Mouse (Mus musculus): ENCODE measurements around the gene Gpbar1. TPM values are rescaled to one million over a fixed set of nuclear protein-coding genes. Genes with fewer than 3 reads are reported as not detected.

Gpbar1 gene
- polyA plus RNA-seq, 1 experiment from 2014 or later: not detected

GRCm38 (mm10) chr1:74248799-74249198 lies 29.6 kb upstream of the Gpbar1 start:
- WGBS: 81% methylated on average over 1 of the region's 1 CpGs

GRCm38 (mm10) chr1:74249331-74249980 lies 28.9 kb upstream of the Gpbar1 start:
- H3K4me3 ChIP-seq: no peak overlapping the region
- 92% methylated on average over 5 of the region's 5 CpGs for WGBS
- H3K27me3 ChIP-seq: no peaks in the 10 kb centered on the region
- no peak overlapping the region for H3K9ac ChIP-seq (replicated peaks)
- no peak overlapping the region for H3K27ac ChIP-seq (replicated peaks)
- peaks cover 2% of the 10 kb centered on the region; the same call in 1 of the 2 replicates for H3K4me1 ChIP-seq
- peaks cover 63% of the 10 kb centered on the region for H3K36me3 ChIP-seq
- H3K4me2 ChIP-seq (replicated peaks): no peak overlapping the region
- no peaks in the 10 kb centered on the region for H3K9me3 ChIP-seq
- no peak for ATAC-seq (ENCODE audit: low FRiP score, low read depth)

More at GRCm38 (mm10) chr1:74248799-74249198, 29.6 kb upstream of the Gpbar1 start:
- H3K4me1 ChIP-seq: peaks cover 2% of the 10 kb centered on the region; the same call in 1 of the 2 replicates
- H3K27ac ChIP-seq (replicated peaks): no peak overlapping the region
- H3K27me3 ChIP-seq: no peaks in the 10 kb centered on the region
- no peaks in the 10 kb centered on the region for H3K9me3 ChIP-seq
- no peak for ATAC-seq (ENCODE audit: low FRiP score, low read depth)
- no peak overlapping the region for H3K4me3 ChIP-seq
- H3K9ac ChIP-seq (replicated peaks): no peak overlapping the region
- H3K4me2 ChIP-seq (replicated peaks): no peak overlapping the region
- peaks cover 56% of the 10 kb centered on the region for H3K36me3 ChIP-seq

GRCm38 (mm10) chr1:74250096-74250495 lies 28.3 kb upstream of the Gpbar1 start:
- Histone ChIP-seq H3K36me3 (peaks cover 68% of the 10 kb centered on the region), H3K27me3 (no peaks in the 10 kb centered on the region), H3K4me2 (replicated peaks) (no peak overlapping the region), H3K27ac (replicated peaks) (no peak overlapping the region), H3K9me3 (no peaks in the 10 kb centered on the region), H3K4me1 (peaks cover 2% of the 10 kb centered on the region; the same call in 1 of the 2 replicates), H3K9ac (replicated peaks) (no peak overlapping the region), H3K4me3 (no peak overlapping the region)
- 95% methylated on average over 4 of the region's 4 CpGs for WGBS
- ATAC-seq (ENCODE audit: low FRiP score, low read depth): no peak

- 93% methylated on average over 8 of the region's 8 CpGs for WGBS
- Histone ChIP-seq H3K9ac (replicated peaks) (no peak overlapping the region), H3K36me3 (peaks cover 81% of the 10 kb centered on the region), H3K27me3 (no peaks in the 10 kb centered on the region), H3K4me3 (no peak overlapping the region), H3K9me3 (no peaks in the 10 kb centered on the region), H3K4me1 (no peaks in the 10 kb centered on the region), H3K4me2 (replicated peaks) (no peak overlapping the region), H3K27ac (replicated peaks) (no peak overlapping the region)
- no peak for ATAC-seq (ENCODE audit: low FRiP score, low read depth)
These were observed 22.5 kb upstream of the Gpbar1 start for GRCm38 (mm10) chr1:74255704-74256345.

- Histone ChIP-seq H3K27me3 (no peaks in the 10 kb centered on the region), H3K4me1 (no peaks in the 10 kb centered on the region), H3K36me3 (peaks cover 74% of the 10 kb centered on the region), H3K4me2 (replicated peaks) (no peak overlapping the region), H3K4me3 (no peak overlapping the region), H3K27ac (replicated peaks) (no peak overlapping the region), H3K9me3 (no peaks in the 10 kb centered on the region), H3K9ac (replicated peaks) (no peak overlapping the region)
- no peak for ATAC-seq (ENCODE audit: low FRiP score, low read depth)
- WGBS: 78% methylated on average over 4 of the region's 4 CpGs
These were observed 21.6 kb upstream of the Gpbar1 start for GRCm38 (mm10) chr1:74256782-74257181.

GRCm38 (mm10) chr1:74262510-74262909 lies 15.8 kb upstream of the Gpbar1 start:
- H3K27ac ChIP-seq (replicated peaks): no peak overlapping the region
- H3K4me2 ChIP-seq (replicated peaks): no peak overlapping the region
- no peaks in the 10 kb centered on the region for H3K9me3 ChIP-seq
- no peak for ATAC-seq (ENCODE audit: low FRiP score, low read depth)
- no peak overlapping the region for H3K4me3 ChIP-seq
- H3K27me3 ChIP-seq: no peaks in the 10 kb centered on the region
- no peaks in the 10 kb centered on the region for H3K4me1 ChIP-seq
- no peak overlapping the region for H3K9ac ChIP-seq (replicated peaks)
- WGBS: 95% methylated on average over 6 of the region's 6 CpGs
- peaks cover 80% of the 10 kb centered on the region for H3K36me3 ChIP-seq

- no peak overlapping the region for H3K4me3 ChIP-seq
- H3K27ac ChIP-seq (replicated peaks): no peak overlapping the region
- H3K9ac ChIP-seq (replicated peaks): no peak overlapping the region
- H3K9me3 ChIP-seq: no peaks in the 10 kb centered on the region
- no peak for ATAC-seq (ENCODE audit: low FRiP score, low read depth)
- H3K4me1 ChIP-seq: no peaks in the 10 kb centered on the region
- H3K4me2 ChIP-seq (replicated peaks): no peak overlapping the region
- H3K36me3 ChIP-seq: peaks cover 54% of the 10 kb centered on the region
- no peaks in the 10 kb centered on the region for H3K27me3 ChIP-seq
- 87% methylated on average over 8 of the region's 8 CpGs for WGBS
These were observed 9.6 kb upstream of the Gpbar1 start for GRCm38 (mm10) chr1:74268750-74269149.

GRCm38 (mm10) chr1:74271659-74272058 lies 6.7 kb upstream of the Gpbar1 start:
- H3K9me3 ChIP-seq: no peaks in the 10 kb centered on the region
- no peak overlapping the region for H3K4me3 ChIP-seq
- WGBS: 86% methylated on average over 4 of the region's 4 CpGs
- no peak overlapping the region for H3K9ac ChIP-seq (replicated peaks)
- no peak overlapping the region for H3K27ac ChIP-seq (replicated peaks)
- H3K4me1 ChIP-seq: no peaks in the 10 kb centered on the region
- H3K36me3 ChIP-seq: peaks cover 25% of the 10 kb centered on the region
- no peak for ATAC-seq (ENCODE audit: low FRiP score, low read depth)
- H3K4me2 ChIP-seq (replicated peaks): no peak overlapping the region
- no peaks in the 10 kb centered on the region for H3K27me3 ChIP-seq

- no peak overlapping the region for H3K9ac ChIP-seq (replicated peaks)
- no peak overlapping the region for H3K27ac ChIP-seq (replicated peaks)
- WGBS: 61% methylated on average over 9 of the region's 9 CpGs
- H3K4me3 ChIP-seq: no peak overlapping the region
- no peak overlapping the region for H3K4me2 ChIP-seq (replicated peaks)
- no peaks in the 10 kb centered on the region for H3K9me3 ChIP-seq
- peaks cover 13% of the 10 kb centered on the region for H3K36me3 ChIP-seq
- no peaks in the 10 kb centered on the region for H3K4me1 ChIP-seq
- H3K27me3 ChIP-seq: no peaks in the 10 kb centered on the region
- ATAC-seq (ENCODE audit: low FRiP score, low read depth): no peak
These were observed 3.3 kb upstream of the Gpbar1 start for GRCm38 (mm10) chr1:74275015-74275414.

GRCm38 (mm10) chr1:74277041-74277440 lies 1.3 kb upstream of the Gpbar1 start:
- no peak overlapping the region for H3K9ac ChIP-seq (replicated peaks)
- peaks cover 34% of the 10 kb centered on the region for H3K36me3 ChIP-seq
- no peak overlapping the region for H3K4me3 ChIP-seq
- H3K4me2 ChIP-seq (replicated peaks): no peak overlapping the region
- H3K9me3 ChIP-seq: no peaks in the 10 kb centered on the region
- no peak overlapping the region for H3K27ac ChIP-seq (replicated peaks)
- WGBS: 75% methylated on average over 6 of the region's 6 CpGs
- no peak for ATAC-seq (ENCODE audit: low FRiP score, low read depth)
- H3K4me1 ChIP-seq: no peaks in the 10 kb centered on the region
- no peaks in the 10 kb centered on the region for H3K27me3 ChIP-seq

GRCm38 (mm10) chr1:74277883-74278537 lies 340 bp upstream of the Gpbar1 start:
- H3K4me2 ChIP-seq (replicated peaks): no peak overlapping the region
- H3K4me3 ChIP-seq: no peak overlapping the region
- WGBS: 60% methylated on average over 8 of the region's 8 CpGs
- peaks cover 43% of the 10 kb centered on the region for H3K36me3 ChIP-seq
- no peaks in the 10 kb centered on the region for H3K9me3 ChIP-seq
- peaks cover 4% of the 10 kb centered on the region; the same call in 1 of the 2 replicates for H3K4me1 ChIP-seq
- no peak overlapping the region for H3K27ac ChIP-seq (replicated peaks)
- H3K9ac ChIP-seq (replicated peaks): no peak overlapping the region
- H3K27me3 ChIP-seq: no peaks in the 10 kb centered on the region
- ATAC-seq (ENCODE audit: low FRiP score, low read depth): no peak

GRCm38 (mm10) chr1:74278988-74279387 lies 638 bp downstream of the Gpbar1 start:
- 94% methylated on average over 11 of the region's 11 CpGs for WGBS
- Histone ChIP-seq H3K27me3 (no peaks in the 10 kb centered on the region), H3K27ac (replicated peaks) (no peak overlapping the region), H3K4me2 (replicated peaks) (no peak overlapping the region), H3K36me3 (peaks cover 46% of the 10 kb centered on the region), H3K9ac (replicated peaks) (no peak overlapping the region), H3K9me3 (no peaks in the 10 kb centered on the region), H3K4me1 (peaks cover 14% of the 10 kb centered on the region), H3K4me3 (no peak overlapping the region)
- ATAC-seq (ENCODE audit: low FRiP score, low read depth): no peak

Measured in midbrain, embryonic 12.5 days (tissue).